ENCODE assay signal across 10 mouse cellular contexts in the genomic region with DNA sequence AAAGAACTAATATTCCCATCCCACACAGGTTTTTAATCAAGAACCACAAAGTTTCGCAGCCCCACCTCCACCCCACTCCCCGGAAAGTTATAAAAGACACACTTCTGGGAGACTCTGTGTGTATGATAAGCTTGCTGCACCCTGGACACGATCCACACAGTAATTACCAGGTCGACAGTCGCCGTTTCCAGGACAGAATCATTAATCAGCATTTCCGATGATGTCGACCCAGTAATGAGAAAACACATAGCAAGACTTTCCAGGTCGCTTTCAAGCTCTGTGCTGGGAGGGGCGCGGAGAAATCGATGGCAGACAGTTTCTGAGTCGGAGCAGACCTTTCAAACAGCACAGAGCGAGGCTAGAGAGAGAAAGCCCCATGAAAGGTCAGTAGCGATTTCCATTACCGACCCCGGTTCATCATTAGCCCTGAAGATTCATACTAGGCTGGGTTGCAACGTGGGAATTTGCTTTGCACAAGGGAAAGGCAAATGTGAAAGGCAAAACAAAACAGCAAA.
DNase-seq lines count a peak whose midpoint lies in the region; ATAC-seq and TF ChIP-seq lines count a peak whose summit lies in the region.
"Had no signal": no experiment of that assay in that cellular context is flagged by ENCODE, and none has a peak within 500 bp of the region (broad histone marks: within the 10 kb centered on the region; RNA-seq: fewer than 3 reads in every experiment).

No protein-coding gene starts in this region.

- no peak for DNase-seq in heart, postnatal 25 days (ENCODE audit: low spot score)
- DNase-seq in midbrain, postnatal 0 days (ENCODE audit: low spot score): peak; percentile 8
- DNase-seq in midbrain, embryonic 10.5 days (ENCODE audit: low spot score): no peak
- no peak for DNase-seq in cerebellum, adult 8-10 months
- DNase-seq: cerebellum, postnatal 10 days; gastrocnemius, postnatal 14 days had no signal

- H3K4me1 ChIP-seq in heart, embryonic 15.5 days (replicated peaks): no peaks in the 10 kb centered on the region
- no peaks in the 10 kb centered on the region for H3K4me1 ChIP-seq in midbrain, postnatal 0 days (ENCODE audit: insufficient read depth, low read length)
- H3K4me1 ChIP-seq in midbrain, embryonic 10.5 days: no peaks in the 10 kb centered on the region
- H3K4me1 ChIP-seq in hindbrain, embryonic 15.5 days (replicated peaks): no peaks in the 10 kb centered on the region
- H3K4me1 ChIP-seq in stomach, embryonic 15.5 days: no peaks in the 10 kb centered on the region

- H3K36me3 ChIP-seq in heart, embryonic 15.5 days: no peaks in the 10 kb centered on the region
- H3K36me3 ChIP-seq in midbrain, postnatal 0 days (ENCODE audit: insufficient read depth, low read length): no peaks in the 10 kb centered on the region
- no peaks in the 10 kb centered on the region for H3K36me3 ChIP-seq in midbrain, embryonic 10.5 days
- no peaks in the 10 kb centered on the region for H3K36me3 ChIP-seq in hindbrain, embryonic 15.5 days
- no peaks in the 10 kb centered on the region for H3K36me3 ChIP-seq in stomach, embryonic 15.5 days

- H3K4me2 ChIP-seq in heart, embryonic 15.5 days: peak overlapping the region; percentile 41
- H3K4me2 ChIP-seq in midbrain, postnatal 0 days (ENCODE audit: low read depth, low read length, poor library complexity, severe bottlenecking): peak overlapping the region; percentile 15; the same call in 1 of the 2 replicates
- peak overlapping the region; percentile 20 for H3K4me2 ChIP-seq in hindbrain, embryonic 15.5 days
- peak overlapping the region; percentile 47 for H3K4me2 ChIP-seq in stomach, embryonic 15.5 days

- no peaks in the 10 kb centered on the region for H3K9me3 ChIP-seq in heart, embryonic 15.5 days (replicated peaks)
- no peaks in the 10 kb centered on the region for H3K9me3 ChIP-seq in midbrain, postnatal 0 days (ENCODE audit: low read length)
- no peaks in the 10 kb centered on the region for H3K9me3 ChIP-seq in midbrain, embryonic 10.5 days (replicated peaks)
- no peaks in the 10 kb centered on the region for H3K9me3 ChIP-seq in hindbrain, embryonic 15.5 days
- no peaks in the 10 kb centered on the region for H3K9me3 ChIP-seq in stomach, embryonic 15.5 days

- H3K4me3 ChIP-seq in heart, embryonic 15.5 days: peak overlapping the region; percentile 9; the same call in 1 of the 2 replicates
- no peak overlapping the region for H3K4me3 ChIP-seq in midbrain, postnatal 0 days (ENCODE audit: low read depth, low read length)
- H3K4me3 ChIP-seq in midbrain, embryonic 10.5 days: no peak overlapping the region
- no peak overlapping the region for H3K4me3 ChIP-seq in hindbrain, embryonic 15.5 days
- H3K4me3 ChIP-seq in stomach, embryonic 15.5 days (replicated peaks): peak overlapping the region; percentile 25

- H3K9ac ChIP-seq in heart, embryonic 15.5 days: no peak overlapping the region
- no peak overlapping the region for H3K9ac ChIP-seq in midbrain, postnatal 0 days (replicated peaks; ENCODE audit: low read length, poor library complexity, severe bottlenecking)
- no peak overlapping the region for H3K9ac ChIP-seq in hindbrain, embryonic 15.5 days
- no peak overlapping the region for H3K9ac ChIP-seq in stomach, embryonic 15.5 days

- no peak for TF ChIP-seq CTCF in midbrain, postnatal 0 days (IDR thresholded peaks at IDR 0.05)

- no peaks in the 10 kb centered on the region for H3K27me3 ChIP-seq in heart, embryonic 15.5 days
- H3K27me3 ChIP-seq in midbrain, postnatal 0 days (ENCODE audit: insufficient read depth, low read length): no peaks in the 10 kb centered on the region
- H3K27me3 ChIP-seq in midbrain, embryonic 10.5 days (ENCODE audit: low read depth, poor library complexity, severe bottlenecking): no peaks in the 10 kb centered on the region
- no peaks in the 10 kb centered on the region for H3K27me3 ChIP-seq in hindbrain, embryonic 15.5 days
- H3K27me3 ChIP-seq in stomach, embryonic 15.5 days (replicated peaks): no peaks in the 10 kb centered on the region

- intact Hi-C loops in heart, postnatal 25 days (cut with DNase I): loop anchor here (10.0 kb wide), 1 partner anchor 165 kb away; a partner anchor contains a TSS

- H3K27ac ChIP-seq in heart, embryonic 15.5 days: no peak overlapping the region
- no peak overlapping the region for H3K27ac ChIP-seq in midbrain, postnatal 0 days (ENCODE audit: low read depth, low read length)
- no peak overlapping the region for H3K27ac ChIP-seq in midbrain, embryonic 10.5 days (replicated peaks)
- no peak overlapping the region for H3K27ac ChIP-seq in hindbrain, embryonic 15.5 days (replicated peaks)
- H3K27ac ChIP-seq in stomach, embryonic 15.5 days: no peak overlapping the region

- no peak for ATAC-seq in heart, embryonic 15.5 days (replicated peaks; ENCODE audit: insufficient number of reproducible peaks, insufficient read depth, low FRiP score, low read depth)
- no peak for ATAC-seq in midbrain, postnatal 0 days (ENCODE audit: low FRiP score)
- 0 out of 2 replicates have a peak, but pooled peaks have one; percentile 11 for ATAC-seq in hindbrain, embryonic 15.5 days (ENCODE audit: low FRiP score, low read depth)
- no peak for ATAC-seq in stomach, embryonic 15.5 days (ENCODE audit: insufficient read depth, low FRiP score, low read depth)
- ATAC-seq in frontal cortex, adult (ENCODE audit: low TSS enrichment): no peak

- 46% methylated on average over 18 of the region's 18 CpGs for WGBS in heart, embryonic 15.5 days
- 71% methylated on average over 18 of the region's 18 CpGs for WGBS in midbrain, postnatal 0 days
- 81% methylated on average over 18 of the region's 18 CpGs for WGBS in midbrain, embryonic 10.5 days
- WGBS in hindbrain, embryonic 15.5 days: 44% methylated on average over 18 of the region's 18 CpGs
- WGBS in stomach, embryonic 15.5 days: 29% methylated on average over 18 of the region's 18 CpGs

Comparison
In these comparisons a context has a peak if more than half of its experiments do, and no peak if none do; other contexts are left out.
1. H3K4me3 ChIP-seq: peak in heart, embryonic 15.5 days (single experiment) and stomach, embryonic 15.5 days (single experiment); none in midbrain, postnatal 0 days (single experiment), midbrain, embryonic 10.5 days (single experiment) and hindbrain, embryonic 15.5 days (single experiment).
2. Peak in every context shown above with its lines, with median percentiles within 50 percentile points of each other: H3K4me2 ChIP-seq.